8 mouse cellular contexts compared by ENCODE assay signal in the genomic region with DNA sequence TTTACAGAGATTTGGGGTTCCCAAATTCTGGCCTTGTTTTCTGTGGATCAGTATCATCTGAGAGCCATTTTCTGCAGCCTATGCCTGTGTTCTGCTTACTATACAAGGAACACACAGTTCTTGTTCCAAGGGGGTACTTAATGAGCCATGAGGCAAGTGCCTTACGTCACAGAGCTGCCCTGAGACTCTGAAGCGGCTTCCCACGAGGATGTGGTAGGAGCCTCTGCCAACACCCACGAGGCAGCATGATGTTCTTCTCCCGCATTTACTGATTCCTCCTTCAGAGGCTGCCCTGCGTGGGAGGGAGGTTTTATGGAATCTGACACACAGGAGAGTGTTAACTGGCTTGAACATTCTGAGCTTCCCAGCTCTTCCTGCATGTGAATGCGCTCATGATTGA.
DNase-seq lines count a peak whose midpoint lies in the region; ATAC-seq lines count a peak whose summit lies in the region.

No protein-coding gene starts in this region.

- H3K9ac ChIP-seq in hindbrain, embryonic 13.5 days = no peak overlapping the region

- no peak overlapping the region for H3K4me2 ChIP-seq in hindbrain, embryonic 13.5 days

- no peaks in the 10 kb centered on the region for H3K36me3 ChIP-seq in hindbrain, embryonic 13.5 days
- H3K36me3 ChIP-seq in hindbrain, embryonic 10.5 days = no peaks in the 10 kb centered on the region

- no peaks in the 10 kb centered on the region for H3K9me3 ChIP-seq in hindbrain, embryonic 13.5 days
- H3K9me3 ChIP-seq in hindbrain, embryonic 10.5 days = no peaks in the 10 kb centered on the region

- intact Hi-C loops in left cerebral cortex, postnatal 4 days (cut with DNase I) = no loop called here

- H3K4me1 ChIP-seq in hindbrain, embryonic 13.5 days (replicated peaks) = no peaks in the 10 kb centered on the region
- no peaks in the 10 kb centered on the region for H3K4me1 ChIP-seq in hindbrain, embryonic 10.5 days (replicated peaks)

- no peak overlapping the region for H3K4me3 ChIP-seq in hindbrain, embryonic 13.5 days
- no peak overlapping the region for H3K4me3 ChIP-seq in hindbrain, embryonic 10.5 days

- 0 out of 2 replicates have a peak, but pooled peaks have one; percentile 36 for ATAC-seq in hindbrain, embryonic 13.5 days (ENCODE audit: low FRiP score)
- ATAC-seq in erythroblast, adult 5-6 weeks (replicated peaks; ENCODE audit: low FRiP score, poor library complexity, severe bottlenecking) = no peak

- no peak overlapping the region for H3K27ac ChIP-seq in hindbrain, embryonic 13.5 days
- no peak overlapping the region for H3K27ac ChIP-seq in hindbrain, embryonic 10.5 days

- no peaks in the 10 kb centered on the region for H3K27me3 ChIP-seq in hindbrain, embryonic 13.5 days
- no peaks in the 10 kb centered on the region for H3K27me3 ChIP-seq in hindbrain, embryonic 10.5 days (ENCODE audit: insufficient read depth, poor library complexity, severe bottlenecking)

- DNase-seq in hindbrain, embryonic 10.5 days (ENCODE audit: low spot score) = no peak
- peak; percentile 86 for DNase-seq in brain, adult 2 months (ENCODE audit: low read depth, low spot score)
- DNase-seq in frontal cortex, postnatal 14 days (ENCODE audit: low spot score in 2 of 2) = peak; percentile 4 to 15
- DNase-seq in left cerebral cortex, postnatal 4 days = peak; percentile 14
- DNase-seq in retina, embryonic 14.5 days (ENCODE audit: low spot score) = no peak
- DNase-seq in liver = no peak

- WGBS in hindbrain, embryonic 13.5 days = 58% methylated on average over 7 of the region's 7 CpGs
- 76% methylated on average over 7 of the region's 7 CpGs for WGBS in hindbrain, embryonic 10.5 days

Comparison
In these comparisons a context has a peak if more than half of its experiments do, and no peak if none do; other contexts are left out.
1. DNase-seq: peak in brain, adult 2 months (single experiment), frontal cortex, postnatal 14 days (2 of 2) and left cerebral cortex, postnatal 4 days (single experiment); none in hindbrain, embryonic 10.5 days (single experiment), retina, embryonic 14.5 days (single experiment) and liver (single experiment).